Comparison of ENCODE assay signal across 9 mouse cellular contexts in genomic region chr11:98749716-98750115, GRCm38 (mm10). TPM values are rescaled to one million over a fixed set of nuclear protein-coding genes. Genes with fewer than 3 reads are reported as not detected.
DNase-seq lines count a peak whose midpoint lies in the region; ATAC-seq and TF ChIP-seq lines count a peak whose summit lies in the region.
"Had no signal": no experiment of that assay in that cellular context is flagged by ENCODE, and none has a peak within 500 bp of the region (broad histone marks: within the 10 kb centered on the region; RNA-seq: fewer than 3 reads in every experiment).

No protein-coding gene starts in this region.

- TF ChIP-seq EP300 in heart, postnatal 0 days (IDR thresholded peaks at IDR 0.05; ENCODE audit: low read depth) = no peak

- H3K36me3 ChIP-seq in heart, postnatal 0 days (replicated peaks; ENCODE audit: control insufficient read depth, insufficient read depth, low read length) = peaks cover 12% of the 10 kb centered on the region; the same call in 1 of the 2 replicates
- peaks cover 10% of the 10 kb centered on the region; the same call in 1 of the 2 replicates for H3K36me3 ChIP-seq in midbrain, embryonic 10.5 days

- no peak for ATAC-seq in heart, postnatal 0 days (ENCODE audit: insufficient read depth, low read depth)

- peak; percentile 88 for DNase-seq in left cerebral cortex, postnatal 4 days
- DNase-seq in left cerebral cortex, adult 11 months (ENCODE audit: low spot score) = no peak
- DNase-seq in cerebellum, postnatal 25 days = peak; percentile 51 to 68
- DNase-seq in heart, postnatal 0 days (ENCODE audit: low spot score) = no peak
- no peak for DNase-seq in midbrain, embryonic 10.5 days (ENCODE audit: low spot score)
- DNase-seq in c-Kit-positive CD71-positive TER-119-positive erythroid progenitor cells, embryonic 14.5 days (ENCODE audit: low spot score) = no peak
- no peak for DNase-seq in adrenal gland, postnatal 4 days (ENCODE audit: low spot score in 2 of 2)
- no peak for DNase-seq in lung, postnatal 10 days

- H3K27ac ChIP-seq in heart, postnatal 0 days (ENCODE audit: low read depth) = peak overlapping the region; percentile 96
- peak overlapping the region; percentile 85 for H3K27ac ChIP-seq in midbrain, embryonic 10.5 days (replicated peaks)

- no peak overlapping the region for H3K4me3 ChIP-seq in heart, postnatal 0 days (ENCODE audit: low read depth, low read length)
- peak overlapping the region; percentile 36 for H3K4me3 ChIP-seq in midbrain, embryonic 10.5 days

- H3K4me1 ChIP-seq in heart, postnatal 0 days (ENCODE audit: control insufficient read depth, insufficient read depth) = peaks cover 97% of the 10 kb centered on the region
- peaks cover 97% of the 10 kb centered on the region for H3K4me1 ChIP-seq in midbrain, embryonic 10.5 days

- no peak for TF ChIP-seq CTCF in heart, postnatal 0 days (IDR thresholded peaks at IDR 0.05; ENCODE audit: low read depth)

- 19% methylated on average over 5 of the region's 5 CpGs for WGBS in heart, postnatal 0 days
- WGBS in midbrain, embryonic 10.5 days = 52% methylated on average over 5 of the region's 5 CpGs

- H3K27me3 ChIP-seq in heart, postnatal 0 days (ENCODE audit: control insufficient read depth, insufficient read depth, low read length) = no peaks in the 10 kb centered on the region
- peaks cover 7% of the 10 kb centered on the region; the same call in 1 of the 2 replicates for H3K27me3 ChIP-seq in midbrain, embryonic 10.5 days (ENCODE audit: low read depth, poor library complexity, severe bottlenecking)

- no peaks in the 10 kb centered on the region for H3K9me3 ChIP-seq in heart, postnatal 0 days (replicated peaks; ENCODE audit: control insufficient read depth, low read length)
- H3K9me3 ChIP-seq in midbrain, embryonic 10.5 days (replicated peaks) = no peaks in the 10 kb centered on the region

- peak overlapping the region; percentile 59 for H3K4me2 ChIP-seq in heart, postnatal 0 days (ENCODE audit: low read depth, low read length)

- H3K9ac ChIP-seq in heart, postnatal 0 days (replicated peaks; ENCODE audit: low read depth, low read length) = no peak overlapping the region

- intact Hi-C loops in left cerebral cortex, postnatal 4 days (cut with DNase I) = no loop called here

RNA-seq across cellular contexts. Expression of gene Thra, which starts 9.3 kb away (rescaled TPM):
- total RNA-seq in left cerebral cortex, postnatal 4 days (2021) = 1,000 to 10,000 TPM; 1,274 to 1,289 TPM
- total RNA-seq in heart, postnatal 0 days (2014; rRNA removed; ENCODE audit: low replicate concordance) = 188 and 234 TPM in 2 replicates
- polyA plus RNA-seq in heart, postnatal 0 days (2015; fragmentation: Nextera tagmentation; extraction: Ambion mirVana) = 40.8 and 44.0 TPM in 2 replicates
- polyA plus RNA-seq in midbrain, embryonic 10.5 days (2016; fragmentation: Nextera tagmentation; extraction: Ambion mirVana) = 9.5 and 15.6 TPM in 2 replicates
- total RNA-seq in adrenal gland, postnatal 4 days (2021) = 100 to 1,000 TPM; 181 to 195 TPM

RNA-seq across cellular contexts. Expression of gene Med24, which starts 20.5 kb away (rescaled TPM):
- total RNA-seq in left cerebral cortex, postnatal 4 days (2021) = 10 to 100 TPM; 96.8 to 99.4 TPM
- total RNA-seq in heart, postnatal 0 days (2014; rRNA removed; ENCODE audit: low replicate concordance) = 39.9 and 48.0 TPM in 2 replicates
- 21.9 and 23.3 TPM in 2 replicates for polyA plus RNA-seq in heart, postnatal 0 days (2015; fragmentation: Nextera tagmentation; extraction: Ambion mirVana)
- 74.1 and 82.2 TPM in 2 replicates for polyA plus RNA-seq in midbrain, embryonic 10.5 days (2016; fragmentation: Nextera tagmentation; extraction: Ambion mirVana)
- 10 to 100 TPM; 75.7 to 84.8 TPM for total RNA-seq in adrenal gland, postnatal 4 days (2021)

RNA-seq across cellular contexts. Expression of gene Nr1d1, which starts 25.4 kb away (rescaled TPM):
- total RNA-seq in left cerebral cortex, postnatal 4 days (2021) = 10 to 100 TPM; 31.9 TPM
- total RNA-seq in heart, postnatal 0 days (2014; rRNA removed; ENCODE audit: low replicate concordance) = 21.0 and 24.3 TPM in 2 replicates
- polyA plus RNA-seq in heart, postnatal 0 days (2015; fragmentation: Nextera tagmentation; extraction: Ambion mirVana) = 10.2 and 10.7 TPM in 2 replicates
- 1.4 TPM in 2 replicates for polyA plus RNA-seq in midbrain, embryonic 10.5 days (2016; fragmentation: Nextera tagmentation; extraction: Ambion mirVana)
- 100 to 1,000 TPM; 104 to 115 TPM for total RNA-seq in adrenal gland, postnatal 4 days (2021)

RNA-seq across cellular contexts. Expression of gene Msl1, which starts 45.6 kb away (rescaled TPM):
- 100 to 1,000 TPM; 163 to 166 TPM for total RNA-seq in left cerebral cortex, postnatal 4 days (2021)
- total RNA-seq in heart, postnatal 0 days (2014; rRNA removed; ENCODE audit: low replicate concordance) = 47.4 and 54.6 TPM in 2 replicates
- 11.3 and 12.6 TPM in 2 replicates for polyA plus RNA-seq in heart, postnatal 0 days (2015; fragmentation: Nextera tagmentation; extraction: Ambion mirVana)
- polyA plus RNA-seq in midbrain, embryonic 10.5 days (2016; fragmentation: Nextera tagmentation; extraction: Ambion mirVana) = 22.9 and 24.3 TPM in 2 replicates
- 100 to 1,000 TPM; 119 to 121 TPM for total RNA-seq in adrenal gland, postnatal 4 days (2021)

RNA-seq across cellular contexts. Expression of gene Csf3, which starts 48.7 kb away (rescaled TPM):
- total RNA-seq in left cerebral cortex, postnatal 4 days (2021) = not detected
- 0.23 TPM in 1 of 2 replicates, not detected in the other for total RNA-seq in heart, postnatal 0 days (2014; rRNA removed; ENCODE audit: low replicate concordance)
- not detected in 2 replicates for polyA plus RNA-seq in heart, postnatal 0 days (2015; fragmentation: Nextera tagmentation; extraction: Ambion mirVana)
- not detected in 2 replicates for polyA plus RNA-seq in midbrain, embryonic 10.5 days (2016; fragmentation: Nextera tagmentation; extraction: Ambion mirVana)
- not detected for total RNA-seq in adrenal gland, postnatal 4 days (2021)
- total RNA-seq: gastrocnemius, postnatal 4 days had no signal

Comparison
In these comparisons a context has a peak if more than half of its experiments do, and no peak if none do; other contexts are left out.
1. DNase-seq: peak in left cerebral cortex, postnatal 4 days (single experiment) and cerebellum, postnatal 25 days (2 of 2); none in left cerebral cortex, adult 11 months (single experiment), heart, postnatal 0 days (single experiment), midbrain, embryonic 10.5 days (single experiment), c-Kit-positive CD71-positive TER-119-positive erythroid progenitor cells, embryonic 14.5 days (single experiment), adrenal gland, postnatal 4 days (0 of 2) and lung, postnatal 10 days (single experiment).